Mouse (Mus musculus): Measurements from ENCODE around the gene Sycp1.

GRCm38 (mm10) chr3:102964033-102964432, 28.1 kb upstream of the Sycp1 start, which contains the start of gene Nr1h5:
- no peak for TF ChIP-seq CTCF (IDR thresholded peaks at IDR 0.05; ENCODE audit: extremely low read depth, insufficient read depth, insufficient read length, insufficient replicate concordance)
- TF ChIP-seq POLR2A (IDR thresholded peaks at IDR 0.05; ENCODE audit: low read depth, low read length): no peak

Data from spleen, adult 2 months (tissue).